Mouse (Mus musculus): Measurements from ENCODE around the gene Smco4. TPM values are rescaled to one million over a fixed set of nuclear protein-coding genes. Genes with fewer than 3 reads are reported as not detected.

Smco4 gene
- polyA plus RNA-seq, 1 experiment from 2014 or later: 1.3 TPM

GRCm38 (mm10) chr9:15516007-15516406 lies 22.8 kb downstream of the Smco4 start:
- ATAC-seq (ENCODE audit: low FRiP score, low TSS enrichment): no peak
- H3K9me3 ChIP-seq (ENCODE audit: control insufficient read depth, low read length): no peaks in the 10 kb centered on the region
- no peak overlapping the region for H3K4me2 ChIP-seq (ENCODE audit: low read length)
- H3K4me1 ChIP-seq (ENCODE audit: control insufficient read depth, insufficient read depth, low read length): peaks cover 5% of the 10 kb centered on the region
- no peak overlapping the region for H3K27ac ChIP-seq (replicated peaks; ENCODE audit: low read depth, low read length)
- H3K27me3 ChIP-seq (ENCODE audit: control insufficient read depth, insufficient read depth, low read length): no peaks in the 10 kb centered on the region
- DNase-seq: no peak
- no peak overlapping the region for H3K9ac ChIP-seq (replicated peaks; ENCODE audit: low read length)
- WGBS: 82% methylated on average over 2 of the region's 2 CpGs
- H3K4me3 ChIP-seq (replicated peaks; ENCODE audit: low read depth, low read length): no peak overlapping the region
- H3K36me3 ChIP-seq (ENCODE audit: control insufficient read depth, insufficient read depth, low read length): no peaks in the 10 kb centered on the region

GRCm38 (mm10) chr9:15517979-15518378 lies 24.7 kb downstream of the Smco4 start:
- no peak for ATAC-seq (ENCODE audit: low FRiP score, low TSS enrichment)
- no peak overlapping the region for H3K9ac ChIP-seq (replicated peaks; ENCODE audit: low read length)
- no peak overlapping the region for H3K4me2 ChIP-seq (ENCODE audit: low read length)
- 94% methylated on average over 4 of the region's 4 CpGs for WGBS
- H3K36me3 ChIP-seq (ENCODE audit: control insufficient read depth, insufficient read depth, low read length): no peaks in the 10 kb centered on the region
- DNase-seq: no peak
- no peak overlapping the region for H3K27ac ChIP-seq (replicated peaks; ENCODE audit: low read depth, low read length)
- H3K4me3 ChIP-seq (replicated peaks; ENCODE audit: low read depth, low read length): no peak overlapping the region
- H3K27me3 ChIP-seq (ENCODE audit: control insufficient read depth, insufficient read depth, low read length): no peaks in the 10 kb centered on the region
- H3K9me3 ChIP-seq (ENCODE audit: control insufficient read depth, low read length): no peaks in the 10 kb centered on the region
- no peaks in the 10 kb centered on the region for H3K4me1 ChIP-seq (ENCODE audit: control insufficient read depth, insufficient read depth, low read length)

GRCm38 (mm10) chr9:15522348-15522747 lies 29.1 kb downstream of the Smco4 start:
- Histone ChIP-seq H3K4me1 (ENCODE audit: control insufficient read depth, insufficient read depth, low read length) (no peaks in the 10 kb centered on the region), H3K4me2 (ENCODE audit: low read length) (no peak overlapping the region), H3K9ac (replicated peaks; ENCODE audit: low read length) (no peak overlapping the region), H3K9me3 (ENCODE audit: control insufficient read depth, low read length) (no peaks in the 10 kb centered on the region), H3K27ac (replicated peaks; ENCODE audit: low read depth, low read length) (no peak overlapping the region), H3K4me3 (replicated peaks; ENCODE audit: low read depth, low read length) (no peak overlapping the region), H3K27me3 (ENCODE audit: control insufficient read depth, insufficient read depth, low read length) (no peaks in the 10 kb centered on the region), H3K36me3 (ENCODE audit: control insufficient read depth, insufficient read depth, low read length) (no peaks in the 10 kb centered on the region)
- DNase-seq (no peak), ATAC-seq (ENCODE audit: low FRiP score, low TSS enrichment) (no peak)
- WGBS: 92% methylated on average over 10 of the region's 10 CpGs

GRCm38 (mm10) chr9:15522887-15523286 lies 29.7 kb downstream of the Smco4 start:
- Histone ChIP-seq H3K4me2 (ENCODE audit: low read length) (no peak overlapping the region), H3K9me3 (ENCODE audit: control insufficient read depth, low read length) (no peaks in the 10 kb centered on the region), H3K27me3 (ENCODE audit: control insufficient read depth, insufficient read depth, low read length) (no peaks in the 10 kb centered on the region), H3K36me3 (ENCODE audit: control insufficient read depth, insufficient read depth, low read length) (no peaks in the 10 kb centered on the region), H3K4me3 (replicated peaks; ENCODE audit: low read depth, low read length) (no peak overlapping the region), H3K9ac (replicated peaks; ENCODE audit: low read length) (no peak overlapping the region), H3K4me1 (ENCODE audit: control insufficient read depth, insufficient read depth, low read length) (no peaks in the 10 kb centered on the region), H3K27ac (replicated peaks; ENCODE audit: low read depth, low read length) (no peak overlapping the region)
- ATAC-seq (ENCODE audit: low FRiP score, low TSS enrichment): no peak
- 87% methylated on average over 5 of the region's 5 CpGs for WGBS
- no peak for DNase-seq

GRCm38 (mm10) chr9:15523646-15524045 lies 30.4 kb downstream of the Smco4 start:
- DNase-seq (no peak), ATAC-seq (ENCODE audit: low FRiP score, low TSS enrichment) (no peak)
- H3K27me3 ChIP-seq (ENCODE audit: control insufficient read depth, insufficient read depth, low read length): no peaks in the 10 kb centered on the region
- no peaks in the 10 kb centered on the region for H3K9me3 ChIP-seq (ENCODE audit: control insufficient read depth, low read length)
- no peak overlapping the region for H3K4me2 ChIP-seq (ENCODE audit: low read length)
- 93% methylated on average over 6 of the region's 6 CpGs for WGBS
- H3K36me3 ChIP-seq (ENCODE audit: control insufficient read depth, insufficient read depth, low read length): no peaks in the 10 kb centered on the region
- H3K27ac ChIP-seq (replicated peaks; ENCODE audit: low read depth, low read length): no peak overlapping the region
- no peak overlapping the region for H3K4me3 ChIP-seq (replicated peaks; ENCODE audit: low read depth, low read length)
- 0 out of 2 replicates have a peak, but pooled peaks cover under 1% of the 10 kb centered on the region for H3K4me1 ChIP-seq (ENCODE audit: control insufficient read depth, insufficient read depth, low read length)
- H3K9ac ChIP-seq (replicated peaks; ENCODE audit: low read length): no peak overlapping the region

- no peak overlapping the region for H3K4me3 ChIP-seq (replicated peaks; ENCODE audit: low read depth, low read length)
- H3K27me3 ChIP-seq (ENCODE audit: control insufficient read depth, insufficient read depth, low read length): no peaks in the 10 kb centered on the region
Measured at GRCm38 (mm10) chr9:15525246-15525645, 32.0 kb downstream of the Smco4 start.

GRCm38 (mm10) chr9:15526539-15526938 lies 33.3 kb downstream of the Smco4 start:
- Histone ChIP-seq H3K27ac (replicated peaks; ENCODE audit: low read depth, low read length) (no peak overlapping the region), H3K27me3 (ENCODE audit: control insufficient read depth, insufficient read depth, low read length) (no peaks in the 10 kb centered on the region), H3K9me3 (ENCODE audit: control insufficient read depth, low read length) (no peaks in the 10 kb centered on the region), H3K4me1 (ENCODE audit: control insufficient read depth, insufficient read depth, low read length) (peaks cover 9% of the 10 kb centered on the region; the same call in 1 of the 2 replicates), H3K36me3 (ENCODE audit: control insufficient read depth, insufficient read depth, low read length) (no peaks in the 10 kb centered on the region), H3K4me2 (ENCODE audit: low read length) (no peak overlapping the region), H3K9ac (replicated peaks; ENCODE audit: low read length) (no peak overlapping the region), H3K4me3 (replicated peaks; ENCODE audit: low read depth, low read length) (no peak overlapping the region)
- DNase-seq (no peak), ATAC-seq (ENCODE audit: low FRiP score, low TSS enrichment) (no peak)
- 74% methylated on average over 7 of the region's 7 CpGs for WGBS

More at GRCm38 (mm10) chr9:15525246-15525645, 32.0 kb downstream of the Smco4 start:
- no peaks in the 10 kb centered on the region for H3K9me3 ChIP-seq (ENCODE audit: control insufficient read depth, low read length)
- ATAC-seq (ENCODE audit: low FRiP score, low TSS enrichment): no peak
- DNase-seq: no peak
- H3K9ac ChIP-seq (replicated peaks; ENCODE audit: low read length): no peak overlapping the region
- no peak overlapping the region for H3K27ac ChIP-seq (replicated peaks; ENCODE audit: low read depth, low read length)
- H3K36me3 ChIP-seq (ENCODE audit: control insufficient read depth, insufficient read depth, low read length): no peaks in the 10 kb centered on the region
- peaks cover 9% of the 10 kb centered on the region; the same call in 1 of the 2 replicates for H3K4me1 ChIP-seq (ENCODE audit: control insufficient read depth, insufficient read depth, low read length)
- no peak overlapping the region for H3K4me2 ChIP-seq (ENCODE audit: low read length)
- 81% methylated on average over 8 of the region's 8 CpGs for WGBS

- no peak overlapping the region for H3K4me3 ChIP-seq (replicated peaks; ENCODE audit: low read depth, low read length)
- WGBS: 57% methylated on average over 6 of the region's 6 CpGs
- no peaks in the 10 kb centered on the region for H3K9me3 ChIP-seq (ENCODE audit: control insufficient read depth, low read length)
- H3K27ac ChIP-seq (replicated peaks; ENCODE audit: low read depth, low read length): no peak overlapping the region
- H3K4me1 ChIP-seq (ENCODE audit: control insufficient read depth, insufficient read depth, low read length): peaks cover 9% of the 10 kb centered on the region; the same call in 1 of the 2 replicates
- no peaks in the 10 kb centered on the region for H3K36me3 ChIP-seq (ENCODE audit: control insufficient read depth, insufficient read depth, low read length)
- no peaks in the 10 kb centered on the region for H3K27me3 ChIP-seq (ENCODE audit: control insufficient read depth, insufficient read depth, low read length)
- no peak overlapping the region for H3K9ac ChIP-seq (replicated peaks; ENCODE audit: low read length)
- ATAC-seq (ENCODE audit: low FRiP score, low TSS enrichment) (no peak), DNase-seq (no peak)
- H3K4me2 ChIP-seq (ENCODE audit: low read length): no peak overlapping the region
Measured at GRCm38 (mm10) chr9:15527846-15528245, 34.6 kb downstream of the Smco4 start.

GRCm38 (mm10) chr9:15528368-15528767 lies 35.1 kb downstream of the Smco4 start:
- WGBS: 90% methylated on average over 7 of the region's 7 CpGs
- H3K4me3 ChIP-seq (replicated peaks; ENCODE audit: low read depth, low read length): no peak overlapping the region
- DNase-seq: no peak

More at GRCm38 (mm10) chr9:15528368-15528767, 35.1 kb downstream of the Smco4 start:
- H3K27me3 ChIP-seq (ENCODE audit: control insufficient read depth, insufficient read depth, low read length): no peaks in the 10 kb centered on the region
- no peaks in the 10 kb centered on the region for H3K9me3 ChIP-seq (ENCODE audit: control insufficient read depth, low read length)
- H3K36me3 ChIP-seq (ENCODE audit: control insufficient read depth, insufficient read depth, low read length): no peaks in the 10 kb centered on the region
- H3K9ac ChIP-seq (replicated peaks; ENCODE audit: low read length): no peak overlapping the region
- no peak for ATAC-seq (ENCODE audit: low FRiP score, low TSS enrichment)
- H3K27ac ChIP-seq (replicated peaks; ENCODE audit: low read depth, low read length): no peak overlapping the region
- H3K4me2 ChIP-seq (ENCODE audit: low read length): no peak overlapping the region
- peaks cover 9% of the 10 kb centered on the region; the same call in 1 of the 2 replicates for H3K4me1 ChIP-seq (ENCODE audit: control insufficient read depth, insufficient read depth, low read length)
